Mouse (Mus musculus) intestine, embryonic 16.5 days (tissue): ENCODE measurements around the gene Gm20388. TPM values are rescaled to one million over a fixed set of nuclear protein-coding genes. Genes with fewer than 3 reads are reported as not detected.

Source experiments
- ATAC-seq: fragments of 200-750 bp; cut with Nextera tagmentation; 2 replicates; pipeline ENCODE4 v1.8.0; 2017; ENCODE audit warnings: moderate TSS enrichment, moderate library complexity
- H3K27ac ChIP-seq: fragments of 300-500 bp; sonication (generic); 2 replicates; pipeline ENCODE4 v1.5.1; 2014; ENCODE audit warnings: mild to moderate bottlenecking, low read length
- H3K27me3 ChIP-seq: fragments of 300-500 bp; sonication (generic); replicated peaks from 2 replicates; pipeline ENCODE4 v1.6.1; 2014; ENCODE audit warnings: low read length, control low read depth, mixed read lengths; ENCODE audit not compliant: control insufficient read depth, insufficient read depth
- H3K36me3 ChIP-seq: fragments of 300-500 bp; sonication (generic); 2 replicates; pipeline ENCODE4 v1.6.1; 2014; ENCODE audit warnings: low read length, control low read depth; ENCODE audit not compliant: control insufficient read depth, insufficient read depth
- H3K4me1 ChIP-seq: fragments of 300-500 bp; sonication (generic); 2 replicates; pipeline ENCODE4 v1.6.1; 2014; ENCODE audit warnings: low read length, control low read depth, mixed read lengths; ENCODE audit not compliant: control insufficient read depth, insufficient read depth
- H3K4me2 ChIP-seq: fragments of 300-500 bp; sonication (generic); 2 replicates; pipeline ENCODE4 v1.6.1; 2014; ENCODE audit warnings: low read depth, low read length, control low read depth
- H3K4me3 ChIP-seq: fragments of 300-500 bp; sonication (generic); 2 replicates; pipeline ENCODE4 v1.5.1; 2014; ENCODE audit warnings: mild to moderate bottlenecking, low read length
- H3K9ac ChIP-seq: fragments of 300-500 bp; sonication (generic); 2 replicates; pipeline ENCODE4 v1.6.1; 2014; ENCODE audit warnings: low read depth, low read length
- H3K9me3 ChIP-seq: fragments of 300-500 bp; sonication (generic); 2 replicates; pipeline ENCODE4 v1.6.1; 2016; ENCODE audit warnings: low read length, control low read depth; ENCODE audit not compliant: control insufficient read depth
- WGBS: fragments of 180-500 bp; shearing (Covaris S2); extraction: QIAGEN DNeasy Blood & Tissue Kit; methylation state at CpG from one replicate; pipeline ENCODE4 v1.1.7; 2014; 5-methylcytosine and 5-hydroxymethylcytosine counted together
- polyA plus RNA-seq: library from polyadenylated mRNA; unstranded; fragments of >200 nt; fragmentation: Nextera tagmentation; extraction: Ambion mirVana; gene quantifications from 2 replicates; pipeline ENCODE4 v1.2.1, GENCODE M21; 2015

The Gm20388 gene
- polyA plus RNA-seq, 1 experiment from 2014 or later = 5.8 TPM

DNA sequence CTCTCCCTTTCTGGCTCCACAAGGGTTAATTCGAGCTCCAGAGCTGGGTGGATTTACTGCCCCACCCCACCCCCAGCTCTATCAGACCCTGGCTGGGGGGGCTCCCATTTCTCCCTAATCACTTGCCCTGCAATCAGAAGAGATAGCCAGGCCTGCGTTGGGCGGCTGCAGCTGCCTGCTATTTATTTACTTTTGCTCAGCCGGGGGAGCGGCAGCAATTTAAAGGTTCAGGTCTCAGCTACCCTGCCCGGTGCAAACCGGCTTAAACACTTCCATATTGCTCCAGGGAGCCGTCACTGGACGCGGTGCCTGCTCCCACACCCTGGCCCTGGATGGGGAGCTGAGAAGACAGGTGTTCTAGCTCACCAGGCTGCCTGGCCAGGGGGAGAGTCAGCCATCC, 1467.0 kb downstream of the Gm20388 start:
- peak; percentile 84 for ATAC-seq
- Histone ChIP-seq H3K36me3 (no peaks in the 10 kb centered on the region), H3K27ac (peak overlapping the region; percentile 29; the same call in 1 of the 2 replicates), H3K27me3 (0 out of 2 replicates have a peak, but pooled peaks cover 7% of the 10 kb centered on the region), H3K4me1 (peaks cover 25% of the 10 kb centered on the region), H3K9me3 (no peaks in the 10 kb centered on the region), H3K4me3 (no peak overlapping the region), H3K9ac (peak overlapping the region; percentile 31; the same call in 1 of the 2 replicates), H3K4me2 (no peak overlapping the region)
- 5% methylated on average over 10 of the region's 10 CpGs for WGBS

DNA sequence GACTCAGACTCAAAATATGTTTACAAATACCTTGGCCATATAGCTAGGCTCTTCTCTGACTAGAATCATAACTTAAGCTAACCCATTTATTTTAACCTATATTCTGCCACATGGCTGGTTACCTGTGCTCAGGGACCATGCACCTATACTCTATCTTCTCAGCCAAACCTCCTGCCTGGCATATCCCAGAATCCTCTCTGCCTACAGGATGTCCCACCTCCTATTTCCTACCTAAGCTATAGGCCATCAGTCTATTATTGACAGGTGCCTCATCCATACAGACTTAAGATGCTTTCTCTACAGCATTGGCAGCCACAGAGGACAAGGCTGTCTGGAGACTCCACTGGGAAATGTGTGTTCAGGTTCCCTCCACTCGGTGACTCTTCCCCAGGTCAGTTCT, 1468.7 kb downstream of the Gm20388 start:
- Histone ChIP-seq H3K36me3 (no peaks in the 10 kb centered on the region), H3K27ac (no peak overlapping the region), H3K4me2 (no peak overlapping the region), H3K27me3 (0 out of 2 replicates have a peak, but pooled peaks cover 7% of the 10 kb centered on the region), H3K9ac (no peak overlapping the region), H3K9me3 (no peaks in the 10 kb centered on the region), H3K4me1 (peaks cover 29% of the 10 kb centered on the region), H3K4me3 (no peak overlapping the region)
- ATAC-seq = no peak
- 81% methylated on average over 1 of the region's 1 CpGs for WGBS

DNA sequence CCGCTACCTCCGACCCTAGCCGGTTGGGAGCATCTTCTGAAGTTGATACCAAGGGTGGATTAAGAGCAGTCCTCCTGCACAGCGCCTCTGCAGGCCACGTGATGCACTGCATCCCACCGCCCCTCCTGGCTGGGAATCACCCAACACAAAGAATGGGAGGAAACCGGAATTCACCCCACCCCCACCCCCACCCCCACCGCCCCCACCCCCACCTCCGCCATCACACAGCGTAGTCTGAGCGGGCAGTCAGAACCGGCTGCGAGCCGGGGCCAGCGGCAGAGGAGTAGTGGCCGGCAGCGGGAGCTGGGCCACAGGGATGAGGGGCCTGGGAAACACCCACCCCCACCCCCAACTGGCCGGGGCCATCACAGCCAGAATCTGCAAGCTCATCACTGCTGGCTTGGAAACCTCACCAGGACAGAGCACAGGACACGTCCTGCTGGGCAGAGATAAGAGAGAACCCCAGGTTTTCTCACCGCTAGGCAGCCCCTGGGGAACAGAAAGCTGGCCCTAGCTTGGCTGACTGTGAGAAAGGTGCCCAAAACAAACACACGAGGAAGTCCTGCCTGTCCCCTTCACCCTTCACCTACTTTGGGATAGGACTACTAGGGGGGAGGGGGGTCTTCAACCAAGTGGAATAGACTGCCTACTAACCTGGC, 1472.1 kb downstream of the Gm20388 start:
- peak; percentile 41; the same call in 1 of the 2 replicates for ATAC-seq
- peak overlapping the region; percentile 42; the same call in 1 of the 2 replicates for H3K9ac ChIP-seq

DNA sequence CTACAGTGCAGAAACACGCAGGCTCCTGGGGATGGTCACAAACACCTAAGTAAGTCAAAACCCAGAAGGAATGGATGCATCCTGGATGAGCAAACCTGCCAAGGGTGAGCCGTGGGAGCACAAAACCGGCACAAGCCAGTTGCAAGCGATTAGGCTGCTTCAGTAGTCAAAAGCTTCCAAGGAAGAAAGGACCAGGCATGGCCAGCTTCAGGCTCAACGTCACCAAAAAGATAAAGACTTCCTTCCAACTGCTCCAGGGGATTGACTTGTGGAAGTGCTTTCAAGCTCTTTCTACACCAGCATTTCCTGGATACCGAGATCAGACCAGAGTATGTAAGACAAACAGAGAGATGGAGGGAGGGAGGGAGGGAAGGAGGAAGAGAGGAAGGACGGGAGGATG, 1474.9 kb downstream of the Gm20388 start:
- ATAC-seq = no peak
- no peak overlapping the region for H3K4me3 ChIP-seq
- peaks cover 4% of the 10 kb centered on the region; the same call in 1 of the 2 replicates for H3K4me1 ChIP-seq
- no peaks in the 10 kb centered on the region for H3K36me3 ChIP-seq
- no peaks in the 10 kb centered on the region for H3K9me3 ChIP-seq
- H3K4me2 ChIP-seq = no peak overlapping the region
- no peak overlapping the region for H3K27ac ChIP-seq
- H3K27me3 ChIP-seq = peaks cover 16% of the 10 kb centered on the region
- 48% methylated on average over 7 of the region's 7 CpGs for WGBS
- H3K9ac ChIP-seq = no peak overlapping the region

More for the DNA sequence above, 1472.1 kb downstream of the Gm20388 start:
- 4% methylated on average over 15 of the region's 21 CpGs for WGBS
- H3K36me3 ChIP-seq = no peaks in the 10 kb centered on the region
- peak overlapping the region; percentile 28; the same call in 1 of the 2 replicates for H3K4me3 ChIP-seq
- H3K27me3 ChIP-seq = 0 out of 2 replicates have a peak, but pooled peaks cover 7% of the 10 kb centered on the region
- H3K9me3 ChIP-seq = no peaks in the 10 kb centered on the region
- H3K4me2 ChIP-seq = peak overlapping the region; percentile 45
- H3K4me1 ChIP-seq = peaks cover 12% of the 10 kb centered on the region
- no peak overlapping the region for H3K27ac ChIP-seq

DNA sequence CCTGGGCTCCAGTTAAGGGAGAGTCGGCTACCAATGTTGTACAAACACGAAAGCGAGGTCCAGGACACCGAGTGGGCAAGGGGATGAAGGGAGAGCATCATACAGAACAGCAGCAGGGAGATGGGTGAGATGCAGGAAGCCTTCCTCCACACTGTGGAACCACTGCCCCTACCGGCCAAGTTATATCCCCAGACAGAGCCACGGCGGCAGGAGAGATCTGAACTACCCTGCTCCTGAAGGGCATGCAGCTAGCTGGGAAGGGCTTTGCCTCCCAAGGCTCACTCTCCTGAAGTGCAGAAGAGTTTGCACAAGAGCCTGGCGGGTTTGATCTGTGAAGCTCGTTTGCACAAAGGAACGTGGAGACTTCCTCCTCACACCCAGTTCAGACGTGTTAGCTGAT, 1480.0 kb downstream of the Gm20388 start:
- H3K4me1 ChIP-seq = no peaks in the 10 kb centered on the region
- H3K27ac ChIP-seq = no peak overlapping the region
- 18% methylated on average over 11 of the region's 11 CpGs for WGBS

DNA sequence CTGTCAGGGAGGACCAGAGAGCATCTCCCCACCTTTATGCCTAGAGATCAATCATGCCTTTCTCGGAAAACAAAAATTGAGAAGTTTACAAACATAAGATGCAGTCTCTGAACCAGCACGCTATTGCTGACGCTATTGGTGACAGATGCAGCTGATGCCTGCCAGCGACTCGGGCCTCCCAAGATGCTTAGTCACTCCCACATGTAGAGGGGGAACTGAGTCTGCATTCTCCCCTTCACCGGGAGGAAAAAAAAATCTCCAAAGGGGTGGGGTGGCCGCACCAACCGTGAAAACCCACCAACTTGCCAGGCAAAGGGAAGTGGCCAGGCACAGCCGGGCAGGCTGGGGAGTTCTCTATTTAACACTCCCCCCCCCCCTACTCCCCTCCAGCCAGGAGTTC, 1480.6 kb downstream of the Gm20388 start:
- WGBS = 16% methylated on average over 9 of the region's 9 CpGs
- H3K36me3 ChIP-seq = no peaks in the 10 kb centered on the region
- H3K27ac ChIP-seq = no peak overlapping the region
- no peak overlapping the region for H3K4me2 ChIP-seq
- no peak overlapping the region for H3K4me3 ChIP-seq
- H3K27me3 ChIP-seq = peaks cover 42% of the 10 kb centered on the region
- no peaks in the 10 kb centered on the region for H3K4me1 ChIP-seq
- no peak overlapping the region for H3K9ac ChIP-seq
- no peaks in the 10 kb centered on the region for H3K9me3 ChIP-seq
- ATAC-seq = no peak

More for the DNA sequence above, 1480.0 kb downstream of the Gm20388 start:
- Histone ChIP-seq H3K36me3 (no peaks in the 10 kb centered on the region), H3K9ac (no peak overlapping the region), H3K9me3 (no peaks in the 10 kb centered on the region), H3K27me3 (peaks cover 40% of the 10 kb centered on the region), H3K4me3 (no peak overlapping the region), H3K4me2 (no peak overlapping the region)
- ATAC-seq = 0 out of 2 replicates have a peak, but pooled peaks have one; percentile 44

DNA sequence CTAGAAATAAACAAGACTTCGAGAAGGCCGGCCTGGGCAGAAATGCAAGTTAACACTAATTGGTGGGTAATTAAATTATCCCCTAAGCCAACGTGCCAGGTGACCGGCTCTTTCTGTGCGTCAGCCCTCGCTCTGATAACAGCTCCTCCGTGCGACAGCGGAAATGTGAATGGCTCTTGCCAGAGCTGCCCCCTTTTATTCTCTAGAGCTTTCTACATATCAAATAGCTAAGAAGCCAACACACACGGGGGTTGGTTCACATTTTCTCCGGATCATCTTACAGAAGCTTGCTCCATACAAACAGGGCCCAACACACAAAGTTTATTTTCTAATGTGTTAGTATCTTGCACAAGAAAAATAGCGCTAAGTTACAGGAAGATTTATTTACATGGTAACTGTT, 1481.1 kb downstream of the Gm20388 start:
- Histone ChIP-seq H3K4me3 (no peak overlapping the region), H3K9ac (no peak overlapping the region), H3K27me3 (peaks cover 42% of the 10 kb centered on the region), H3K36me3 (no peaks in the 10 kb centered on the region), H3K4me2 (no peak overlapping the region), H3K9me3 (no peaks in the 10 kb centered on the region), H3K27ac (no peak overlapping the region), H3K4me1 (no peaks in the 10 kb centered on the region)
- 20% methylated on average over 12 of the region's 12 CpGs for WGBS
- ATAC-seq = no peak

DNA sequence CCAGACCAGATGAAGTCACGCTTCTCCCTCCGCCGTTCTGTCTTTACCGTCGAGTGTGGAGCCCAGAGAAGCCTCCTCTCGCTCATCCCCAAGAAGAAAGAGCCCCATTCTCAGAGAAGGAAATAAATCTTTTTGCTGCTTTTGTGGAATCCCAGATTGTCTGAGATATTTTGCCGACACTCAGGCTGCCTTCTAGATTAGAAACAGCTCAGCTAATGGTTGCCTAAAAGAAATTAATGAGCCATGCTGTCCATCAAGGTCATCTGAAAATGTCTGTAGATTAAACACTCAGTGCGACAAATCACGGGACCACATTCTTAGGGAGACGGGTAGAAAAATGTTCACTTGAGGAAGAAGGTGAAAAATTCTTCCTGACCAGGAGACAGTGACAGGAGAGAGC, 1481.8 kb downstream of the Gm20388 start:
- H3K9ac ChIP-seq = no peak overlapping the region
- H3K9me3 ChIP-seq = no peaks in the 10 kb centered on the region
- H3K27ac ChIP-seq = no peak overlapping the region
- WGBS = 36% methylated on average over 10 of the region's 10 CpGs
- H3K4me1 ChIP-seq = no peaks in the 10 kb centered on the region
- no peak overlapping the region for H3K4me3 ChIP-seq
- H3K4me2 ChIP-seq = no peak overlapping the region
- no peaks in the 10 kb centered on the region for H3K36me3 ChIP-seq
- H3K27me3 ChIP-seq = peaks cover 49% of the 10 kb centered on the region
- no peak for ATAC-seq

DNA sequence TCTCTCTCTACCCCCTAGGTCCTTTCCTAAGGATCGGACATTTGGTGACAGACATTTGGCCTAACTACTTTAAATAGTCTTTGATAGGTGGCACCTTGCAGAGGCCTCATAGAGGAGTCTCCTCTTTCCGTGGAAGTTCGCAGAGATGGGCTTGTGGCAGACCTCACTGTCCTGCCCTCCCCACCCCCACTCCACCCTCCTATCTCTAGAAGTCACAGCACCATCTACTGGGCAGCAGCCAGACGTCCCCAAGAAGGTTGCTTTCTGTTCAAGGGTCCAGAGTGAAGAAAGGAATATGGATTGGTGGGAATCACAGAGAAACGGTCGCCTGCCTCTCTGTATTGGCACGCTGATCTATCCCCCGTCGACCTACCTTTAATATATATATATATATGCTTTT, 1482.5 kb downstream of the Gm20388 start:
- H3K4me1 ChIP-seq = no peaks in the 10 kb centered on the region
- no peak overlapping the region for H3K9ac ChIP-seq
- no peak overlapping the region for H3K27ac ChIP-seq
- H3K4me2 ChIP-seq = no peak overlapping the region
- H3K9me3 ChIP-seq = no peaks in the 10 kb centered on the region
- ATAC-seq = no peak; the same call in 1 of the 2 replicates
- H3K36me3 ChIP-seq = no peaks in the 10 kb centered on the region
- no peak overlapping the region for H3K4me3 ChIP-seq
- peaks cover 52% of the 10 kb centered on the region for H3K27me3 ChIP-seq
- 14% methylated on average over 9 of the region's 9 CpGs for WGBS
